Mouse (Mus musculus): Measurements from ENCODE around the gene Cyp4b1. TPM values are rescaled to one million over a fixed set of nuclear protein-coding genes. Genes with fewer than 3 reads are reported as not detected.

Cyp4b1 gene
- polyA plus RNA-seq (2017; shearing (Covaris generic)): not detected

GRCm38 (mm10) chr4:115647580-115647979 is at the start of gene Cyp4b1:
Cyp4b1 (minus strand) TSS chr4:115647723.

GRCm38 (mm10) chr4:115600611-115601010 is 46.9 kb downstream of the Cyp4b1 start, which contains the start of gene Cyp4a32:
Cyp4a32 (plus strand) TSS chr4:115600969.

Other genes with a start within 250 kb of the Cyp4b1 start
- not detected for gene Cyp4a12b, start 236.1 kb downstream of the Cyp4b1 start, polyA plus RNA-seq (2017; shearing (Covaris generic))
- gene Cyp4a30b, start 195.1 kb downstream of the Cyp4b1 start, polyA plus RNA-seq (2017; shearing (Covaris generic)): not detected
- not detected for gene Cyp4a14, start 151.6 kb downstream of the Cyp4b1 start, polyA plus RNA-seq (2017; shearing (Covaris generic))
- not detected for gene Cyp4a10, start 129.5 kb downstream of the Cyp4b1 start, polyA plus RNA-seq (2017; shearing (Covaris generic))
- gene Cyp4a31, start 84.1 kb downstream of the Cyp4b1 start, polyA plus RNA-seq (2017; shearing (Covaris generic)): not detected
- gene Cyp4a32, start 46.8 kb downstream of the Cyp4b1 start, polyA plus RNA-seq (2017; shearing (Covaris generic)): not detected
- gene Efcab14, start 90.0 kb upstream of the Cyp4b1 start, polyA plus RNA-seq (2017; shearing (Covaris generic)): 72.9 TPM
- not detected for gene Tex38, start 133.3 kb upstream of the Cyp4b1 start, polyA plus RNA-seq (2017; shearing (Covaris generic))
- 35.7 TPM for gene Atpaf1, start 137.1 kb upstream of the Cyp4b1 start, polyA plus RNA-seq (2017; shearing (Covaris generic))
- gene Mob3c, start 180.4 kb upstream of the Cyp4b1 start, polyA plus RNA-seq (2017; shearing (Covaris generic)): 27.9 TPM
- gene Mknk1, start 191.5 kb upstream of the Cyp4b1 start, polyA plus RNA-seq (2017; shearing (Covaris generic)): 79.2 TPM
- not detected for gene Kncn, start 236.7 kb upstream of the Cyp4b1 start, polyA plus RNA-seq (2017; shearing (Covaris generic))
- gene 6430628N08Rik, start 242.9 kb upstream of the Cyp4b1 start, polyA plus RNA-seq (2017; shearing (Covaris generic)): not detected